ENCODE assay signal across 8 mouse cellular contexts in the genomic region with DNA sequence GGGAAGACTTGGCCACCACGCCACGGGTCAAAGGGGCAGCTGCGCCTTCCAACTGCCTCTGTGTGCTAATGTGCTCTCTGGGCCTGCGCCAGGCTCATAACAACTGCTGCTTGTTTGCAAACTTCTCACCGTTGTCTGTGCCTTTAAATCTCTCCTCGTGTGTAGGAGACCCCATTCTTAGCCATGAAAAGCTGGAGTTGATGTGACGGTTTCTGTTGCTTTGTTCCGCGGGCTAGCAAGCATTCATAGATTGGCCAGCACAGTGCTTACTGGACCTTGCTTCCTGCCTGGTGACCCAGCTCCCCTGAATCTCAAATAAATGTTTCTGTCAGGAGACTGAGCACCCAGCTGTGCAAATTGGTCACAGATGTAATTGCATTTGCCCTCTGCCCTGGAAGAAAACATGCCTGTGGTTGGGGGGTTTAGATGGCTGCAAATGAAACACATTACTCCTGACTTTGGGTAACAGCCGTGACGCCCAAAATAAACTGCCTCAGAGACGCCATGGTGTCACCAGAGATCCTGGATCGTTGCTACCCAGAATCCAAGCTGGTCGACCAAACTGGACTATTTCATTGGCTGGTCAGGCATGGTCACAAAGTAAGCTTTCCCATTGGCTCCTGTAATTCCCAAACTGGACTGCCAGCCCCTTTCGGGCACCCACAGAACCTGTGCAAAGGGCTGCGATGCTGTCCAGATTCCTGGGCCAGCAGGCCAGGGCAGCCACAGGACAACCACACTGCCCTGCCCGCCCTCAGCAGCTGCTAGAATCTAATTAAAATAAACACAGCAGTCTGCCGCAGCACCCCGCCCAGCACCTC. TPM values are rescaled to one million over a fixed set of nuclear protein-coding genes. Genes with fewer than 3 reads are reported as not detected.
DNase-seq lines count a peak whose midpoint lies in the region; ATAC-seq lines count a peak whose summit lies in the region.

No protein-coding gene starts in this region.

- no peak overlapping the region for H3K9ac ChIP-seq in forebrain, embryonic 12.5 days
- H3K9ac ChIP-seq in forebrain, embryonic 16.5 days (replicated peaks; ENCODE audit: low read depth, low read length) = no peak overlapping the region
- no peak overlapping the region for H3K9ac ChIP-seq in intestine, embryonic 15.5 days
- no peak overlapping the region for H3K9ac ChIP-seq in stomach, embryonic 15.5 days

- peaks cover 16% of the 10 kb centered on the region for H3K4me1 ChIP-seq in forebrain, embryonic 12.5 days
- H3K4me1 ChIP-seq in forebrain, embryonic 16.5 days (replicated peaks; ENCODE audit: control insufficient read depth, insufficient read depth, low read length) = peaks cover 12% of the 10 kb centered on the region; the same call in 1 of the 2 replicates
- peaks cover 9% of the 10 kb centered on the region for H3K4me1 ChIP-seq in intestine, embryonic 15.5 days (replicated peaks)
- H3K4me1 ChIP-seq in stomach, embryonic 15.5 days = peaks cover 11% of the 10 kb centered on the region

- H3K27me3 ChIP-seq in forebrain, embryonic 12.5 days = peaks cover 61% of the 10 kb centered on the region
- H3K27me3 ChIP-seq in forebrain, embryonic 16.5 days (replicated peaks; ENCODE audit: control insufficient read depth, insufficient read depth, low read length) = peaks cover 13% of the 10 kb centered on the region; the same call in 1 of the 2 replicates
- no peaks in the 10 kb centered on the region for H3K27me3 ChIP-seq in intestine, embryonic 15.5 days (replicated peaks)
- H3K27me3 ChIP-seq in stomach, embryonic 15.5 days (replicated peaks) = no peaks in the 10 kb centered on the region

- WGBS in forebrain, embryonic 12.5 days = 36% methylated on average over 19 of the region's 19 CpGs
- 29% methylated on average over 19 of the region's 19 CpGs for WGBS in forebrain, embryonic 16.5 days
- 32% methylated on average over 19 of the region's 19 CpGs for WGBS in intestine, embryonic 15.5 days
- whole genome bisulfite sequencing in stomach, embryonic 15.5 days = 29% methylated on average over 19 of the region's 19 CpGs

- H3K36me3 ChIP-seq in forebrain, embryonic 12.5 days (replicated peaks) = no peaks in the 10 kb centered on the region
- H3K36me3 ChIP-seq in forebrain, embryonic 16.5 days (ENCODE audit: control insufficient read depth, insufficient read depth) = no peaks in the 10 kb centered on the region
- no peaks in the 10 kb centered on the region for H3K36me3 ChIP-seq in intestine, embryonic 15.5 days
- no peaks in the 10 kb centered on the region for H3K36me3 ChIP-seq in stomach, embryonic 15.5 days

- DNase-seq in embryo, embryonic 9.5 days (ENCODE audit: extremely low spot score) = peak; percentile 81
- peak; percentile 20 to 74 for DNase-seq in lung, postnatal 4 days
- no peak for DNase-seq in cerebellum, adult 9-10 months
- no peak for DNase-seq in ovary, postnatal 10 days (ENCODE audit: low spot score)

- 0 out of 2 replicates have a peak overlapping the region, but pooled peaks have one; percentile 36 for H3K27ac ChIP-seq in forebrain, embryonic 12.5 days
- no peak overlapping the region for H3K27ac ChIP-seq in forebrain, embryonic 16.5 days (ENCODE audit: low read length)
- no peak overlapping the region for H3K27ac ChIP-seq in intestine, embryonic 15.5 days
- 0 out of 2 replicates have a peak overlapping the region, but pooled peaks have one; percentile 40 for H3K27ac ChIP-seq in stomach, embryonic 15.5 days

- H3K4me3 ChIP-seq in forebrain, embryonic 12.5 days (replicated peaks) = no peak overlapping the region
- H3K4me3 ChIP-seq in forebrain, embryonic 16.5 days (replicated peaks; ENCODE audit: low read length) = no peak overlapping the region
- no peak overlapping the region for H3K4me3 ChIP-seq in intestine, embryonic 15.5 days (replicated peaks)
- H3K4me3 ChIP-seq in stomach, embryonic 15.5 days (replicated peaks) = no peak overlapping the region

- ATAC-seq in forebrain, embryonic 12.5 days (ENCODE audit: low FRiP score) = no peak
- no peak for ATAC-seq in forebrain, embryonic 16.5 days
- ATAC-seq in intestine, embryonic 15.5 days = peak; percentile 39; the same call in 1 of the 2 replicates
- ATAC-seq in stomach, embryonic 15.5 days (ENCODE audit: insufficient read depth, low FRiP score, low read depth) = no peak

- no peaks in the 10 kb centered on the region for H3K9me3 ChIP-seq in forebrain, embryonic 12.5 days
- H3K9me3 ChIP-seq in forebrain, embryonic 16.5 days (ENCODE audit: control insufficient read depth, low read length) = no peaks in the 10 kb centered on the region
- no peaks in the 10 kb centered on the region for H3K9me3 ChIP-seq in intestine, embryonic 15.5 days
- no peaks in the 10 kb centered on the region for H3K9me3 ChIP-seq in stomach, embryonic 15.5 days

- H3K4me2 ChIP-seq in forebrain, embryonic 12.5 days = 0 out of 2 replicates have a peak overlapping the region, but pooled peaks have one; percentile 2
- no peak overlapping the region for H3K4me2 ChIP-seq in forebrain, embryonic 16.5 days (ENCODE audit: low read length)
- H3K4me2 ChIP-seq in intestine, embryonic 15.5 days (replicated peaks) = no peak overlapping the region
- peak overlapping the region; percentile 10; the same call in 1 of the 2 replicates for H3K4me2 ChIP-seq in stomach, embryonic 15.5 days

RNA-seq across cellular contexts. Expression of a gene that starts 37.6 kb away (rescaled TPM):
- 13.6 and 14.4 TPM in 2 replicates for polyA plus RNA-seq in forebrain, embryonic 12.5 days (2016; fragmentation: Nextera tagmentation; extraction: Ambion mirVana)
- 20.3 and 25.9 TPM in 2 replicates for polyA plus RNA-seq in forebrain, embryonic 16.5 days (2015; fragmentation: Nextera tagmentation; extraction: Ambion mirVana)
- 26.9 and 28.7 TPM in 2 replicates for polyA plus RNA-seq in intestine, embryonic 15.5 days (2015; fragmentation: Nextera tagmentation; extraction: Ambion mirVana)
- polyA plus RNA-seq in stomach, embryonic 15.5 days (2015; fragmentation: Nextera tagmentation; extraction: Ambion mirVana) = 35.2 and 50.5 TPM in 2 replicates

Comparison
In these comparisons a context has a peak if more than half of its experiments do, and no peak if none do; other contexts are left out.
1. H3K27ac ChIP-seq: peak in forebrain, embryonic 12.5 days (single experiment) and stomach, embryonic 15.5 days (single experiment); none in forebrain, embryonic 16.5 days (single experiment) and intestine, embryonic 15.5 days (single experiment).
2. H3K4me2 ChIP-seq: peak in forebrain, embryonic 12.5 days (single experiment) and stomach, embryonic 15.5 days (single experiment); none in forebrain, embryonic 16.5 days (single experiment) and intestine, embryonic 15.5 days (single experiment).
3. DNase-seq: peak in embryo, embryonic 9.5 days (single experiment) and lung, postnatal 4 days (2 of 2); none in cerebellum, adult 9-10 months (single experiment) and ovary, postnatal 10 days (single experiment).